Mouse (Mus musculus) heart, embryonic 16.5 days (tissue): ENCODE results near the gene Fryl. TPM values are rescaled to one million over a fixed set of nuclear protein-coding genes. Genes with fewer than 3 reads are reported as not detected.

Experiments
- ATAC-seq: fragments of 200-750 bp; cut with Nextera tagmentation; replicated peaks from 2 replicates; pipeline ENCODE4 v1.8.0; 2017; ENCODE audit warnings: moderate number of reproducible peaks; ENCODE audit not compliant: insufficient read depth, low FRiP score; ENCODE audit errors: extremely low read depth
- H3K27ac ChIP-seq: fragments of 300-500 bp; sonication (generic); 2 replicates; pipeline ENCODE4 v1.5.1; 2014; ENCODE audit warnings: mild to moderate bottlenecking, low read length, control low read depth, moderate library complexity
- H3K27me3 ChIP-seq: fragments of 300-500 bp; sonication (generic); 2 replicates; pipeline ENCODE4 v1.6.1; 2014; ENCODE audit warnings: low read length, mixed read lengths; ENCODE audit not compliant: control insufficient read depth, insufficient read depth
- H3K36me3 ChIP-seq: fragments of 300-500 bp; sonication (generic); 2 replicates; pipeline ENCODE4 v1.6.1; 2014; ENCODE audit not compliant: control insufficient read depth, insufficient read depth
- H3K4me1 ChIP-seq: fragments of 300-500 bp; sonication (generic); 2 replicates; pipeline ENCODE4 v1.6.1; 2014; ENCODE audit warnings: low read length, mixed read lengths; ENCODE audit not compliant: control insufficient read depth, insufficient read depth
- H3K4me2 ChIP-seq: fragments of 300-500 bp; sonication (generic); 2 replicates; pipeline ENCODE4 v1.6.1; 2014; ENCODE audit warnings: low read depth, mild to moderate bottlenecking, control low read depth, low read length
- H3K4me3 ChIP-seq: fragments of 300-500 bp; sonication (generic); 2 replicates; pipeline ENCODE4 v1.5.1; 2014; ENCODE audit warnings: mild to moderate bottlenecking, control low read depth, low read length
- H3K9ac ChIP-seq: fragments of 300-500 bp; sonication (generic); 2 replicates; pipeline ENCODE4 v1.6.1; 2014; ENCODE audit warnings: low read length, control low read depth
- H3K9me3 ChIP-seq: fragments of 300-500 bp; sonication (generic); replicated peaks from 2 replicates; pipeline ENCODE4 v1.6.1; 2016; ENCODE audit warnings: low read length; ENCODE audit not compliant: control insufficient read depth
- WGBS: fragments of 180-500 bp; shearing (Covaris S2); extraction: QIAGEN DNeasy Blood & Tissue Kit; methylation state at CpG from one replicate; pipeline ENCODE4 v1.1.7; 2014; 5-methylcytosine and 5-hydroxymethylcytosine counted together
- polyA plus RNA-seq: library from polyadenylated mRNA; unstranded; fragments of >200 nt; fragmentation: Nextera tagmentation; extraction: Ambion mirVana; gene quantifications from 2 replicates; pipeline ENCODE4 v1.2.1, GENCODE M21; 2015

Gene Fryl
- polyA plus RNA-seq, 1 experiment from 2014 or later: 25.5 TPM

DNA sequence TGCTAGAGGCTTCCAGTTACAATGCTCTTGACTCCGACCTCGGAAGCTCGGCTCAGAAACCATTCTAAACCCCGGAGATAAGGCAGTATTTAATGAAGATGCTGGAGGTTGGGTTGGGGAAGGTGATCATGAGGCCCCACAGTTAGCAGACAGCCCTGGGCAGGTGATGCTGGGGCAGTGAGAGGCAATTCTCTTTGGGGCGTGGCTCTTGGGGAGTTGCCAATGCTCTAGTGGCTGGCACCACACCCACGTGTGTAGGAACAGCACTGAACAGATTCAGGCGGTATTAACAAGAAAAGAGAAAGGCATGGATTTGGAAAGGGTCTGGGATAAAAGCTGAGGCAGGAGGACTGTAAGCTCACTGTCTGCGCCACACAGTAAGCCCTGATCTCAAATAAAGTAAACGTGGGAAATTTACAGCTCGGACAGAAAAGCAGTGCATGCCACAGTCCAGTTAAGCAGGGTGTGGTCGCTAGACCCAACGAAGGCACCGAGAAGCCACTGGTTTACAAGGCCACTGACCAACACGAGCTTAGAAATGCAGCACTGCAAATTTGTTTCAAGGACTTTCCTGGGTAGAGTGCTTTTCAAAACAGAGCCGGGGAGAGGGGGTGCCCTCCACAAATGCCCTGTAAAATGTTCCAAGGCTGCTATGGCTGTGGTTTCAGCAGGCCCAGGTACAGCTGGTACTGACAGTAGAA is 100.0 kb downstream of the Fryl start:
- Histone ChIP-seq H3K36me3 (no peaks in the 10 kb centered on the region), H3K27me3 (no peaks in the 10 kb centered on the region), H3K9ac (no peak overlapping the region), H3K4me2 (no peak overlapping the region), H3K4me1 (peaks cover 15% of the 10 kb centered on the region), H3K4me3 (no peak overlapping the region), H3K9me3 (no peaks in the 10 kb centered on the region), H3K27ac (no peak overlapping the region)
- WGBS: 68% methylated on average over 15 of the region's 15 CpGs
- ATAC-seq: no peak

- H3K36me3 ChIP-seq: no peaks in the 10 kb centered on the region
- no peak for ATAC-seq
- no peak overlapping the region for H3K9ac ChIP-seq
- H3K9me3 ChIP-seq: no peaks in the 10 kb centered on the region
- no peaks in the 10 kb centered on the region for H3K27me3 ChIP-seq
- H3K4me1 ChIP-seq: peaks cover 15% of the 10 kb centered on the region
- no peak overlapping the region for H3K27ac ChIP-seq
- H3K4me2 ChIP-seq: no peak overlapping the region
- no peak overlapping the region for H3K4me3 ChIP-seq
- WGBS: 90% methylated on average over 14 of the region's 14 CpGs
Measured at GRCm38 (mm10) chr5:73153802-73154465, 102.5 kb downstream of the Fryl start.

DNA sequence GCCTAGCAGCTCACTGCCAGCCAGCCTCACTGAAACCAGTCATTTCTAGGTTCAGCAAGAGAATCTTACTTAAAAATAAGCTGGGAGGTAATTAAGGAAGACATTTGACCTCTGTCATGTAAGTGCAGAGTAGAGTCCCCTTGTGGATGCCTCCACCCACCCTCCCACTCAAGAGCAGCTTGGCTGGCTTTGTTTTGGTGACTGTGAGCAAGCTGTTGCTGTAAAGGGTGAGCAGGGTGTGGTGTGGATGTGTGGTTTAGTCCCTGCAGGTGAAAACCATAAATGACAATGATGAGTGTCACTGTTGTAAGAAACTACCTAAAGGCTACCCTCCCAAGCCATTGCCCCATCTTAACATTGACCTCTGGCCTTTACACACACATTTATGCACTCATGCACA is 104.2 kb downstream of the Fryl start:
- no peak for ATAC-seq
- no peak overlapping the region for H3K4me3 ChIP-seq

GRCm38 (mm10) chr5:73150877-73151445 is 105.5 kb downstream of the Fryl start:
- H3K36me3 ChIP-seq: peaks cover 14% of the 10 kb centered on the region
- no peaks in the 10 kb centered on the region for H3K27me3 ChIP-seq
- no peaks in the 10 kb centered on the region for H3K9me3 ChIP-seq
- no peak overlapping the region for H3K9ac ChIP-seq
- 86% methylated on average over 6 of the region's 6 CpGs for WGBS
- no peak overlapping the region for H3K27ac ChIP-seq
- no peak overlapping the region for H3K4me3 ChIP-seq
- H3K4me1 ChIP-seq: no peaks in the 10 kb centered on the region
- no peak for ATAC-seq
- no peak overlapping the region for H3K4me2 ChIP-seq

More for the DNA sequence above, 104.2 kb downstream of the Fryl start:
- H3K27ac ChIP-seq: no peak overlapping the region
- no peaks in the 10 kb centered on the region for H3K27me3 ChIP-seq
- H3K36me3 ChIP-seq: peaks cover 4% of the 10 kb centered on the region
- peaks cover 8% of the 10 kb centered on the region for H3K4me1 ChIP-seq
- H3K9ac ChIP-seq: no peak overlapping the region
- H3K9me3 ChIP-seq: no peaks in the 10 kb centered on the region
- no peak overlapping the region for H3K4me2 ChIP-seq

DNA sequence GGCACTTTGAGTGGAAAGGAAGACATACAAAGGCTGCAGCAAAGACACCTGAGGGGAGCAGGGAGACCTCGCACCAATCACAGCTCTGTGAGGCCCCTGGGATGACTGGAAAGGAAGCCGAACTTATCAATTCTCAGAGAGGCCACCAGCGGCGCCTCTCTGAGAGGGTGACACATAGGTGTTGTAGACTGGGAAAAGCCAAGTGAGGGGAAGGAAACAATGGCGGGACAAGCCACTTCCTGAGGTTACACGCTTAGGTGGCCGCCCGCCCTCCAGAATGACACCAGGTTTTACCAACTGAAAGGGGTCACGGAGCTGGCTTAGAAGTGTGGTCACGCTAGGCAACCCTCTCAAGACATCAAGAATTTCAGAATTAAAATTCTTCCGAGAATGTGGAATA is 111.4 kb downstream of the Fryl start:
- no peak for ATAC-seq
- Histone ChIP-seq H3K4me3 (no peak overlapping the region), H3K9ac (no peak overlapping the region), H3K4me2 (no peak overlapping the region), H3K27me3 (no peaks in the 10 kb centered on the region), H3K27ac (no peak overlapping the region), H3K4me1 (no peaks in the 10 kb centered on the region), H3K36me3 (peaks cover 20% of the 10 kb centered on the region), H3K9me3 (no peaks in the 10 kb centered on the region)
- 72% methylated on average over 11 of the region's 11 CpGs for WGBS

- H3K4me2 ChIP-seq: no peak overlapping the region
- no peak overlapping the region for H3K4me3 ChIP-seq
- WGBS: 83% methylated on average over 2 of the region's 2 CpGs
- peaks cover 11% of the 10 kb centered on the region for H3K36me3 ChIP-seq
- no peaks in the 10 kb centered on the region for H3K4me1 ChIP-seq
- no peak overlapping the region for H3K9ac ChIP-seq
- no peaks in the 10 kb centered on the region for H3K9me3 ChIP-seq
- no peak for ATAC-seq
- no peaks in the 10 kb centered on the region for H3K27me3 ChIP-seq
- no peak overlapping the region for H3K27ac ChIP-seq
Measured at GRCm38 (mm10) chr5:73141712-73142111, 114.7 kb downstream of the Fryl start.

GRCm38 (mm10) chr5:73141161-73141560 is 115.3 kb downstream of the Fryl start:
- Histone ChIP-seq H3K27me3 (no peaks in the 10 kb centered on the region), H3K9me3 (no peaks in the 10 kb centered on the region), H3K36me3 (peaks cover 5% of the 10 kb centered on the region), H3K27ac (no peak overlapping the region), H3K4me3 (no peak overlapping the region), H3K9ac (no peak overlapping the region), H3K4me1 (no peaks in the 10 kb centered on the region), H3K4me2 (no peak overlapping the region)
- 80% methylated on average over 8 of the region's 8 CpGs for WGBS
- ATAC-seq: no peak

DNA sequence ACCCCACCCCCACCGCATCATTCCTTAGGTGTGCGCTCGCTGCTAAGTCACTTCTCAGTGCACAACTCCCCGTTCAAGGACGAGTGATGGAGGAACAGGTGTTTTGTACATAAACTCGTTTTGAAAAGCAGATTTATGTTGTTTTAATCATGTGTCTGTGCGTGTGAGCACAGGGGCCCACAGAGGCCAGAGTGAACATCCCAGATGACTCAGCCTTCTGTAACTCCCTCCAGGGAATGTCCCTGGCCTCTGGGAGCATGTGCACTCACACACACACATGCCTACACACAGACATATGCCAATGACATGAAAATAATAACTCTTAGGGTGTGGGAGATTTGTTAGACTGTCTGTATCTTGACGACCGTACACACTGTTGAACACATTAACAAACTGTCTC is 118.9 kb downstream of the Fryl start:
- no peak for ATAC-seq
- Histone ChIP-seq H3K27ac (no peak overlapping the region), H3K9me3 (no peaks in the 10 kb centered on the region), H3K4me2 (no peak overlapping the region), H3K4me3 (no peak overlapping the region), H3K36me3 (0 out of 2 replicates have a peak, but pooled peaks cover 2% of the 10 kb centered on the region), H3K4me1 (no peaks in the 10 kb centered on the region), H3K27me3 (no peaks in the 10 kb centered on the region), H3K9ac (no peak overlapping the region)
- 85% methylated on average over 9 of the region's 9 CpGs for WGBS

DNA sequence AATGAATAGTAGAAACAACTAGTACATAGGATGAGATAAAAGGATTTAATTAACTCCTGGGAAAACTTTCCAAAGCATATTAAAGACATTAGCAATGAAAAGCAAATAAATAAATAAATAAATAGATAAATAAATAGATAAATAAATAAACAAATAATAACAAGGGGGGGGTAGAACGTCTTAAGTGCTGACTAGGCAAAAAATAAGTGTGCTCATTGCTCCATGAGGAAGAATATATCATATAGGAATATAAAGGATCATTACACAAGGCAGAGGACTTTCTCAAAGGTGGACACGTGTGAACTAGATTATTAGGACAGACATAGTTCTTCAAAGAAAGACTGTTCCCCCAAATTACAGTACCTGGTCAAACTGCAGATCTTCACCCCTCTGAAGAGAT is 120.5 kb downstream of the Fryl start:
- H3K4me2 ChIP-seq: no peak overlapping the region
- ATAC-seq: no peak
- H3K9ac ChIP-seq: no peak overlapping the region
- H3K27ac ChIP-seq: no peak overlapping the region
- no peak overlapping the region for H3K4me3 ChIP-seq
- H3K9me3 ChIP-seq: no peaks in the 10 kb centered on the region
- H3K36me3 ChIP-seq: 0 out of 2 replicates have a peak, but pooled peaks cover 2% of the 10 kb centered on the region
- H3K4me1 ChIP-seq: peaks cover 2% of the 10 kb centered on the region; the same call in 1 of the 2 replicates
- WGBS: 85% methylated on average over 2 of the region's 2 CpGs
- H3K27me3 ChIP-seq: no peaks in the 10 kb centered on the region
